Comparison of ENCODE assay signal across 22 mouse cellular contexts in the genomic region with DNA sequence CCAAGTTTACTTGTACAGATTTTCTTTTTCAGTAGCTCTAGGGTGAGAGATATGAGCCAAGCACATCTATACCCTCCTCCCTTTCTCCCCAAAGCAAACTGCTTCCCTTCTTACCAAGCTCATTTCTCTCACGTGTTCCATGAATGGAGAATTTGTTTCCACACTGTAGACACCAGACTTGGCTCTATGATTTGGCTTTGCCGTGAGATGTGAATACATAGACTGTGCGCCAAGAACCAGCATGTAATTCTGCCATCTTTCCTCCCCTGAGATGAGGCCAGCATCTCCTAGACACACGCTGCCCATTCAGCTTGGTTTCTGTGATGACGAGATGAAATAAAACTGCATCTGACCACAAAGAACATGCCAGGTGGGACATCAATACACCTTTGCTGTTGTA. TPM values are rescaled to one million over a fixed set of nuclear protein-coding genes. Genes with fewer than 3 reads are reported as not detected.
DNase-seq lines count a peak whose midpoint lies in the region; ATAC-seq and TF ChIP-seq lines count a peak whose summit lies in the region.
"Had no signal": no experiment of that assay in that cellular context is flagged by ENCODE, and none has a peak within 500 bp of the region (broad histone marks: within the 10 kb centered on the region; RNA-seq: fewer than 3 reads in every experiment).

No protein-coding gene starts in this region.

- ATAC-seq in hindbrain, postnatal 0 days = peak; percentile 59
- ATAC-seq in hindbrain, embryonic 14.5 days (ENCODE audit: low FRiP score) = no peak
- ATAC-seq in kidney, embryonic 16.5 days (ENCODE audit: low FRiP score, low TSS enrichment) = no peak
- ATAC-seq: hindbrain, embryonic 16.5 days had no signal

- peak; percentile 35 to 38 for DNase-seq in cerebellum, postnatal 25 days
- DNase-seq in cerebellum, adult 9-11 months = no peak
- peak; percentile 54 for DNase-seq in hindbrain, postnatal 0 days (ENCODE audit: low spot score)
- no peak for DNase-seq in hindbrain, embryonic 14.5 days (ENCODE audit: low spot score)
- peak; percentile 20 for DNase-seq in Muller cell, postnatal 12 days (ENCODE audit: inconsistent ontology term)
- peak; percentile 36 for DNase-seq in brain, embryonic 14.5 days (ENCODE audit: low read depth)
- DNase-seq: adrenal gland, adult 2 months; adrenal gland, postnatal 25 days; cerebellum, adult 11-12 months; cerebellum, postnatal 36 days; gastrocnemius, postnatal 14 days; heart, adult 2 months; kidney, adult 11 months; kidney, adult 9 months had no signal

- no peak overlapping the region for H3K4me2 ChIP-seq in hindbrain, postnatal 0 days (ENCODE audit: low read depth, low read length)
- H3K4me2 ChIP-seq in hindbrain, embryonic 14.5 days (replicated peaks) = no peak overlapping the region
- H3K4me2 ChIP-seq in kidney, embryonic 16.5 days (replicated peaks; ENCODE audit: low read depth, low read length) = no peak overlapping the region
- H3K4me2 ChIP-seq: heart, embryonic 11.5 days; heart, embryonic 15.5 days had no signal

- WGBS in hindbrain, postnatal 0 days = 59% methylated on average over 5 of the region's 5 CpGs
- 82% methylated on average over 5 of the region's 5 CpGs for WGBS in hindbrain, embryonic 14.5 days
- WGBS in kidney, embryonic 16.5 days = 91% methylated on average over 5 of the region's 5 CpGs

- no peaks in the 10 kb centered on the region for H3K9me3 ChIP-seq in hindbrain, postnatal 0 days (ENCODE audit: low read length)
- no peaks in the 10 kb centered on the region for H3K9me3 ChIP-seq in hindbrain, embryonic 14.5 days (ENCODE audit: control insufficient read depth, low read length)
- H3K9me3 ChIP-seq in kidney, embryonic 16.5 days (ENCODE audit: low read length) = no peaks in the 10 kb centered on the region
- H3K9me3 ChIP-seq: embryonic facial prominence, embryonic 10.5 days; heart, embryonic 15.5 days; hindbrain, embryonic 10.5 days had no signal

- no peaks in the 10 kb centered on the region for H3K4me1 ChIP-seq in hindbrain, postnatal 0 days (ENCODE audit: insufficient read depth, low read length)
- no peaks in the 10 kb centered on the region for H3K4me1 ChIP-seq in hindbrain, embryonic 14.5 days (replicated peaks; ENCODE audit: control insufficient read depth, insufficient read depth, low read length)
- H3K4me1 ChIP-seq in kidney, embryonic 16.5 days (ENCODE audit: insufficient read depth, low read length) = no peaks in the 10 kb centered on the region
- H3K4me1 ChIP-seq: embryonic facial prominence, embryonic 10.5 days; heart, embryonic 15.5 days; hindbrain, embryonic 10.5 days had no signal

- no peak overlapping the region for H3K9ac ChIP-seq in hindbrain, postnatal 0 days (replicated peaks; ENCODE audit: low read length)
- no peak overlapping the region for H3K9ac ChIP-seq in hindbrain, embryonic 14.5 days
- no peak overlapping the region for H3K9ac ChIP-seq in kidney, embryonic 16.5 days (replicated peaks; ENCODE audit: low read length)
- H3K9ac ChIP-seq: heart, embryonic 15.5 days had no signal

- no peaks in the 10 kb centered on the region for H3K27me3 ChIP-seq in hindbrain, postnatal 0 days (ENCODE audit: insufficient read depth, low read length)
- H3K27me3 ChIP-seq in hindbrain, embryonic 14.5 days (ENCODE audit: control insufficient read depth, insufficient read depth, low read length) = no peaks in the 10 kb centered on the region
- H3K27me3 ChIP-seq in kidney, embryonic 16.5 days (ENCODE audit: insufficient read depth, low read length) = no peaks in the 10 kb centered on the region
- H3K27me3 ChIP-seq: CH12.LX; heart, embryonic 15.5 days had no signal

- TF ChIP-seq POLR2A in brain, embryonic 14.5 days (IDR thresholded peaks at IDR 0.05; ENCODE audit: borderline replicate concordance, extremely low read depth, insufficient read depth, insufficient read length, poor library complexity, severe bottlenecking) = no peak

- TF ChIP-seq CTCF in hindbrain, postnatal 0 days (IDR thresholded peaks at IDR 0.05; ENCODE audit: low read depth) = no peak
- TF ChIP-seq CTCF in brain, embryonic 14.5 days (IDR thresholded peaks at IDR 0.05; ENCODE audit: borderline replicate concordance, extremely low read depth, insufficient read depth, insufficient read length) = no peak

- H3K4me3 ChIP-seq in hindbrain, postnatal 0 days (ENCODE audit: low read length) = no peak overlapping the region
- no peak overlapping the region for H3K4me3 ChIP-seq in hindbrain, embryonic 14.5 days (replicated peaks; ENCODE audit: low read length)
- H3K4me3 ChIP-seq in kidney, embryonic 16.5 days (ENCODE audit: low read length) = no peak overlapping the region
- H3K4me3 ChIP-seq: embryonic facial prominence, embryonic 10.5 days; heart, adult 2 months; heart, embryonic 15.5 days; hindbrain, embryonic 10.5 days had no signal

- no peak overlapping the region for H3K27ac ChIP-seq in hindbrain, postnatal 0 days
- H3K27ac ChIP-seq in hindbrain, embryonic 14.5 days = no peak overlapping the region
- H3K27ac ChIP-seq in kidney, embryonic 16.5 days (ENCODE audit: low read length) = no peak overlapping the region
- H3K27ac ChIP-seq: embryonic facial prominence, embryonic 10.5 days; heart, adult 2 months; heart, embryonic 15.5 days; hindbrain, embryonic 10.5 days had no signal

- no peaks in the 10 kb centered on the region for H3K36me3 ChIP-seq in hindbrain, postnatal 0 days (ENCODE audit: insufficient read depth, low read length)
- H3K36me3 ChIP-seq in hindbrain, embryonic 14.5 days (replicated peaks; ENCODE audit: control insufficient read depth, insufficient read depth) = no peaks in the 10 kb centered on the region
- no peaks in the 10 kb centered on the region for H3K36me3 ChIP-seq in kidney, embryonic 16.5 days (ENCODE audit: insufficient read depth, low read length)
- H3K36me3 ChIP-seq: embryonic facial prominence, embryonic 10.5 days; heart, embryonic 15.5 days; hindbrain, embryonic 10.5 days had no signal

RNA-seq across cellular contexts. Expression of gene Minar1, which starts 44.5 kb away (rescaled TPM):
- total RNA-seq in hindbrain, postnatal 0 days (2014; rRNA removed) = 22.8 and 30.7 TPM in 2 replicates
- polyA plus RNA-seq in hindbrain, postnatal 0 days (2015; fragmentation: Nextera tagmentation; extraction: Ambion mirVana) = 6.8 TPM in 2 replicates
- polyA plus RNA-seq in hindbrain, embryonic 14.5 days (2014; fragmentation: Nextera tagmentation; extraction: Ambion mirVana) = 3.7 and 4.1 TPM in 2 replicates
- 0.73 and 2.4 TPM in 2 replicates for polyA plus RNA-seq in brain, embryonic 14.5 days (2012; rRNA removed)
- 0.05 TPM in 1 of 2 replicates, not detected in the other for polyA plus RNA-seq in kidney, embryonic 16.5 days (2015; fragmentation: Nextera tagmentation; extraction: Ambion mirVana)
- total RNA-seq: gastrocnemius, adult 18-20 months; heart, adult 2 months had no signal
- polyA plus RNA-seq: adrenal gland, adult 2 months; heart, adult 2 months had no signal

Comparison
In these comparisons a context has a peak if more than half of its experiments do, and no peak if none do; other contexts are left out.
1. DNase-seq: peak in cerebellum, postnatal 25 days (2 of 2), hindbrain, postnatal 0 days (single experiment), Muller cell, postnatal 12 days (single experiment) and brain, embryonic 14.5 days (single experiment); none in cerebellum, adult 9-11 months (single experiment) and hindbrain, embryonic 14.5 days (single experiment).